Mouse (Mus musculus): ENCODE measurements at regions not wholly inside any gene's neighbourhood (a gene's known extent, or its start where the extent isn't known, plus 50 kb on each side); places are given as distances from the start of the nearest gene placed in this dataset.

DNA sequence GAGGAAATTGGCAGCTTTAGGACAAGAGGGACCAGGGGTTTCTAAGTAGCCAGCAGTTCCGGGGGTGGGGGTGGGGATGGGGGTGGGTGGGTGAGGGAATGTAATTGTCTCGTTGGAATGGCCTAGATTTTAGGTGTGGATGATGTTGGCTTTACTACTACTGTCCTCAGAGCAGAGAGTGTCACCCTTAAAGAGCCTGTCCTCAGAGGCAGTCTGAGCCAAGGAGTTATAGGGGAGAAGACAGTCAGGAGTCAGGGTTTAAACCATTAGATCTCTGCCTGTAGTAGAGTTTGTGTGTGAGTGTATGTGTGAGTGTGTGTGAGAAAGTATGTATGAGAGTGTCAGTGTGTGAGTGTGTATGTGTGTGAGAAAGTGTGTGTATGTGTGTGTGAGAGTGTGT is 179.6 kb upstream of the 4931429L15Rik start:
- Histone ChIP-seq H3K27ac (no peak overlapping the region), H3K9me3 (no peaks in the 10 kb centered on the region), H3K4me3 (no peak overlapping the region), H3K27me3 (no peaks in the 10 kb centered on the region), H3K36me3 (no peaks in the 10 kb centered on the region), H3K9ac (no peak overlapping the region), H3K4me2 (no peak overlapping the region), H3K4me1 (no peaks in the 10 kb centered on the region)
- 30% methylated on average over 2 of the region's 2 CpGs for WGBS
- no peak for ATAC-seq (ENCODE audit: borderline replicate concordance, extremely low read depth, low FRiP score, low TSS enrichment)

DNA sequence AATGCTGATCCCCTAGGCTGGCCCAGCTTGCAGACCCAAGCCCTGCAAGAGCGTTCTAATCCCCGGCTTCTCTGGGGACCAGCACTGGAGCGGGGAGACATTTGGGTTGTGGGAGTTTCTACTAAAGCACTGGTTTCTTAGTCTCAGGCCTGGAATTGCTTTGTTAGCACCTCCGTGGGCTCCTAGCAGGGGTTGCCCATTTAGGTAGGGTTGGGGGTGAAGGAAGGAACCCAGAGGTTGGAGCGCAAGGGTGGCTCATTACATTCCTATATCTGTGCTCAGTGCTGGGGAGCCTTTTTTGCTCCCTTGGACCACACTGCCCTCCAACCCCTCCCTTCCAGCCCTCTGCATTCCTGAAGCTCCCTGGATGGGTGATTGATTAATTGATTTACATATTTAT is 179.1 kb upstream of the 4931429L15Rik start:
- H3K27me3 ChIP-seq, result no peaks in the 10 kb centered on the region
- ATAC-seq (ENCODE audit: borderline replicate concordance, extremely low read depth, low FRiP score, low TSS enrichment), result no peak
- 57% methylated on average over 5 of the region's 5 CpGs for WGBS
- H3K27ac ChIP-seq, result no peak overlapping the region
- H3K36me3 ChIP-seq, result no peaks in the 10 kb centered on the region
- H3K4me2 ChIP-seq, result no peak overlapping the region
- no peak overlapping the region for H3K9ac ChIP-seq
- no peaks in the 10 kb centered on the region for H3K4me1 ChIP-seq
- no peak overlapping the region for H3K4me3 ChIP-seq
- no peaks in the 10 kb centered on the region for H3K9me3 ChIP-seq

DNA sequence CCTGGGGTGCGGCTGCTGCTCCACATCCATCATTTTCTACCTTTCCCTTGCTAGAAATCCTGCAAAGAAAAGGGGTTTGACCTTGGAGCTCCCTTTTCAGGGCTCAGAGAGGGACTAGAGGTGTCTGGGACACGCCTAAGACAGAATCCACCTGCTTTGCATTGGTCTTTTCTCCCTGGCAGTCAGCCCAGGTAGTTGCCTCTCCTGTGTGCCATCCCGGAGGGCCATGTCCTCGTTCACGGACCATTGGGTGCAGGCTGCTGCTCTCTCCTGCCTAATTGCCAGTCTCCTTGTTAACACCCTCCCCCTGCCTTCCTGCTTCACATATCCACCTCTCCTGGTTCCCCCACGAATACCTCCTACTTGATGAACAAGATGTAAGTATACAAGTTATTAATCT is 175.5 kb upstream of the 4931429L15Rik start:
- no peak overlapping the region for H3K4me3 ChIP-seq
- no peak overlapping the region for H3K9ac ChIP-seq
- H3K9me3 ChIP-seq, result no peaks in the 10 kb centered on the region
- no peaks in the 10 kb centered on the region for H3K36me3 ChIP-seq
- H3K27ac ChIP-seq, result no peak overlapping the region
- ATAC-seq (ENCODE audit: borderline replicate concordance, extremely low read depth, low FRiP score, low TSS enrichment), result no peak
- H3K4me1 ChIP-seq, result no peaks in the 10 kb centered on the region
- H3K4me2 ChIP-seq, result no peak overlapping the region
- 50% methylated on average over 6 of the region's 6 CpGs for WGBS
- no peaks in the 10 kb centered on the region for H3K27me3 ChIP-seq

DNA sequence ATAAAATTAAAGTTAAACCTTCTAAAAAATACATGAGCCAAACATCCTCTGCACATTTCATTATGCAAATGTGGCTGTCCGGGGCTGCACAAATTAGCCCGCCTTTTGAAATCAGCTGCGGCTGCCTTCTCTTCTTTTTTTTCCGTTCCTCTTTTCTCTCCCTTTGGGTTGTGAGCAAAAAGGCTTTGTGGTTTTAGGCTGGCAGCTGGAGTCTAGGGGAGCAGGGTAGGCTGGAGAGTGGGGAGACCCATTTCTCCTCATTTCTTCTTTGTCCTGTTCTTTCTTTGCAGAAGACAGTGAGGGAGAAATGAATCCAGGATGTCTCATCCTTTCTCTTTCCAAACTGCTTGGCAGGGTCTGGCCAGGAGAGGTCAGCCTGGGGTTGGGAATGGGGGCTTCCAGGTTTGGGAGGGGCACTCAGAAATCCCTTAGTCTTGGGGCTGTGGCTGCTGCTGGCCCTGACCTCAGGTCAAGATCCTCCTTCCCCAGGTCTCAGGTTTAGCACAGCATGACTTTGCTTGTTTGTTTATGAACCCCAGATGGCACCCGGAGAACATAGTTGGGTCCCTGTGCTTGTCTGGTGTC is 163.2 kb upstream of the 4931429L15Rik start:
- Histone ChIP-seq H3K4me3 (no peak overlapping the region), H3K4me2 (no peak overlapping the region), H3K9me3 (no peaks in the 10 kb centered on the region), H3K27ac (no peak overlapping the region), H3K36me3 (no peaks in the 10 kb centered on the region), H3K27me3 (no peaks in the 10 kb centered on the region), H3K9ac (no peak overlapping the region), H3K4me1 (peaks cover 9% of the 10 kb centered on the region)
- WGBS, result 65% methylated on average over 5 of the region's 5 CpGs
- ATAC-seq (ENCODE audit: borderline replicate concordance, extremely low read depth, low FRiP score, low TSS enrichment), result no peak

DNA sequence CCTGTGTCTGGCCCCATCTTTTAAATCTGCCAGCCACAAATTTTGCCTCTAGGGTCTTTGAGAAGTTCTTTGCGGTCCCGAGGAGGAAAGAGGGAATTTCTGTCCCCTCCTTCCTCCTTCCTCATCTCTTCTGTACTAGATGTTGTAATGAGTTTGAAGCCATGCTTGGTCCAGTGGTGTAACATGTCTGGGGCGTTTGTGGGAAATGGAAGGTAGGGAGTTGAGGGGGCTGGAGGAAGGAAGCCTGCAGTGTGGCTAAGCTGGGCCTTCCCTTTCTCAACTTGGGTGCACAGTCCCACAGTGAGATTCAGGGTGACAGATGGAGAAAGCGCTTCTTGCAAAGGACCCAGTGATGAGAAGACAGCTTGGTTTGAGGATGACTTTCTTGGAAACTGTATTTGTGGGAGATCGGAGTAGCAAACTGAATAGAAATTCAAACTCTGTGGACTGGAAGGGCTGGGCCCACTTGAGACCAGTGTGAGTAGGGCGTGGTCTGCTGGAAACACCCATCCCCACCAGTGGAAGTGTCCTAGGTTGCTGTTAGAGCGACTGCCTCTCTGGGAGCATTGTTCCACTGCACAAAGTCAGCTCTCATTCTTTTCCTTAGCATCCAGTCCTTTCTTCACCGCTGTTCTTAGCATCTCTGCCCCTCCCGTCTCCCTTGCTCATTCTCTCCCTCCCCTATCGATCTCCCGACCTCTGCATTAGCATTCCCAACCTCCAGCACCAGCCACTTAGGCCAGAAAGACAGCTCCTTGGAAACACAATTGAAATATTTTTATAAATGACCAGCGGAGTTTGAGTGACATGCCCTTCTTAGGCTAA is 162.5 kb upstream of the 4931429L15Rik start:
- no peaks in the 10 kb centered on the region for H3K9me3 ChIP-seq
- no peak overlapping the region for H3K9ac ChIP-seq
- H3K4me2 ChIP-seq, result no peak overlapping the region
- no peaks in the 10 kb centered on the region for H3K27me3 ChIP-seq
- 61% methylated on average over 12 of the region's 12 CpGs for WGBS
- H3K36me3 ChIP-seq, result no peaks in the 10 kb centered on the region
- H3K27ac ChIP-seq, result no peak overlapping the region
- H3K4me1 ChIP-seq, result peaks cover 9% of the 10 kb centered on the region
- no peak overlapping the region for H3K4me3 ChIP-seq
- ATAC-seq (ENCODE audit: borderline replicate concordance, extremely low read depth, low FRiP score, low TSS enrichment), result no peak

DNA sequence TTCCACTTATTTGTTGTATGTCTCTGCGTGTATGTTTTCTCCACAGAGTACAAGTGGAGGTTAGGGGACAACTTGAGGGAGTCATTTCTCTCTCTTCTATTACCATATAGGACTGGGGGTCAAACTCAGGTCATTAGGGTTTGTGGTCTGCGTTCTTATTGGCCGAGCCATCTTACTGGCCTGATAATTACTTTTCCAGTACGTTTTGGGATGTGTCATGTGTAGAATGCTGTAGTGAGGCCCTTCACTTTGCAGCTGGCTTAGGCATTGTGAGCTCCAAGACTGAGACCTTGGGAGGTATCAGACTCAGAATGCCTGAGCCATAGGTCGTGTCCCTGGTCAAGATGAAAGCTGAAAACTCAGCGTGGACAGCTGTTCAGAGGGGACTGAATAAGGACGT is 161.7 kb upstream of the 4931429L15Rik start:
- Histone ChIP-seq H3K4me2 (no peak overlapping the region), H3K27ac (no peak overlapping the region), H3K4me1 (peaks cover 9% of the 10 kb centered on the region), H3K36me3 (no peaks in the 10 kb centered on the region), H3K27me3 (no peaks in the 10 kb centered on the region), H3K9me3 (no peaks in the 10 kb centered on the region), H3K9ac (no peak overlapping the region), H3K4me3 (no peak overlapping the region)
- 60% methylated on average over 7 of the region's 7 CpGs for WGBS
- ATAC-seq (ENCODE audit: borderline replicate concordance, extremely low read depth, low FRiP score, low TSS enrichment), result no peak

DNA sequence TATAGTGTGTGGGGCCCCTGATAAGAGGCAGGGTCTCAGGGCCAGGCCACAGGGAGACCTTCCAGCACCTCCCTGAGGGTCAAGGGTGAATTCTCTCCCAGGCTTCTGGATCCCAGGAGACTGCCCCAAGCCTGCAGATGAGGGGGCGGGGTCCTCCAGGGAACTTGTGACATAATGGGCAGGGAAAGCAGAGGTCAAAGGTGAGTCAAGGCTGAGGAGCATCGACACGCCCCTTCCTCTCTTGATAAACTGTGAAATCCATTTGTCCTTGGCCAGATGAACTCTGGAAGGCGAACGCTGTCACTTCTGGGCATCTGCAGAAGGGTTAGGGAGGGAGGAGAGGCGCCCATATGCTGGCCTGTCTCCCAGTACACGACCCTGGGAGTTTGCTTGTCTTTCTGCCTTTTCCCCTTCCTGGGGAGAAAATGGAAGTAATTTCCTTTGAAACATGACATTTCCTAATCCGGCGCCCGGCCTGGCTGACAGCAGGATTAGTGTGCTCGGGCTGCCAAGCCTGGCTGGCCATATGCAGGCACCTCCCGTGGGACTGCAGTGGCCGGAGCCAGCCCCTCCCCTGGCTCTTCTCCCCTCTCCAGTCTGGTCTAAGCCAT is 160.4 kb upstream of the 4931429L15Rik start:
- peak; percentile 78; the same call in 1 of the 2 replicates for ATAC-seq (ENCODE audit: borderline replicate concordance, extremely low read depth, low FRiP score, low TSS enrichment)
- 14% methylated on average over 13 of the region's 13 CpGs for WGBS
- Histone ChIP-seq H3K4me1 (peaks cover 9% of the 10 kb centered on the region), H3K27ac (no peak overlapping the region), H3K36me3 (no peaks in the 10 kb centered on the region), H3K4me3 (no peak overlapping the region), H3K4me2 (peak overlapping the region; percentile 24), H3K9me3 (no peaks in the 10 kb centered on the region), H3K27me3 (no peaks in the 10 kb centered on the region), H3K9ac (no peak overlapping the region)

DNA sequence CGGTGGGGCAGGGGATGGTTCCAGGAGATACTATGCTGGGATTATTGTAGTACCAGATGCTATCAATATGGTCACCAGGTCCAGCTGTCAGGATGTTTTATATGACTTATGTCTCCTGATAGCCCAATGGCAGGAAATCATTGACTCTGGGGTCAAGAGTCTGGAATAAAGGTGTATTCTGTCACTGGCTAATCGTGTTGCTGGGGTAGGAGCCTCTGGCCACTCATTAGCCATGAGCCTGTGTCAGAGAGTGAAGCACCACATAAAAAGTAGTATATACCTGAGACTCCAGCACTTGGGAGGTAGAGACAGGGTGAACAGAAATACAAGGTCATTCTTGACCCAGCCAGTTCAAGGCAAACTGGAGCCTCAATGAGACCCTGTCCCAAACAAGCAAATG is 158.8 kb upstream of the 4931429L15Rik start:
- Histone ChIP-seq H3K9me3 (no peaks in the 10 kb centered on the region), H3K9ac (no peak overlapping the region), H3K4me2 (no peak overlapping the region), H3K36me3 (no peaks in the 10 kb centered on the region), H3K27ac (no peak overlapping the region), H3K4me3 (no peak overlapping the region), H3K27me3 (no peaks in the 10 kb centered on the region), H3K4me1 (peaks cover 9% of the 10 kb centered on the region)
- WGBS, result 55% methylated on average over 2 of the region's 2 CpGs
- no peak for ATAC-seq (ENCODE audit: borderline replicate concordance, extremely low read depth, low FRiP score, low TSS enrichment)

DNA sequence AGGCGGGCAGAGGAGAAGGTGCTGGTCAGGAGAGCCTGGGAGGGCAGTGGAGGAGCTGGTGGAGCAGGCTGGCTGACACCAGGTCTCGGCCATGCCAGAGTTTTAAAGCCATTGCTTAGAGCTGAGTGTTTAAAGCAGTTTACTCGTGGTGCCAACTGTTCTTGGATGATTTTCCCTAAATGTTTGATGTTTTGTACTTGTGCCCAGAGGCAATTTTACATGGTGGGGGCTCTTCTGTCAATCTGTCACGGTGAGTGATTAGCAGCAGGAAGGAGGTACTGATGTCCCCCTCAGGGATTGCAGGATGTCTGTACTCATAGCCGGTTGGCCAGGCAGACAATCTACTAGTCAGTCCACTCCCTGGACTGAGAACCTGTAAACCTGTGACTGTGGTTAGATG is 156.7 kb upstream of the 4931429L15Rik start:
- no peak overlapping the region for H3K9ac ChIP-seq
- H3K9me3 ChIP-seq, result no peaks in the 10 kb centered on the region
- H3K4me1 ChIP-seq, result peaks cover 9% of the 10 kb centered on the region
- no peak overlapping the region for H3K4me3 ChIP-seq
- H3K27ac ChIP-seq, result no peak overlapping the region
- no peak overlapping the region for H3K4me2 ChIP-seq
- H3K36me3 ChIP-seq, result no peaks in the 10 kb centered on the region
- WGBS, result 57% methylated on average over 5 of the region's 5 CpGs
- ATAC-seq (ENCODE audit: borderline replicate concordance, extremely low read depth, low FRiP score, low TSS enrichment), result no peak
- no peaks in the 10 kb centered on the region for H3K27me3 ChIP-seq

DNA sequence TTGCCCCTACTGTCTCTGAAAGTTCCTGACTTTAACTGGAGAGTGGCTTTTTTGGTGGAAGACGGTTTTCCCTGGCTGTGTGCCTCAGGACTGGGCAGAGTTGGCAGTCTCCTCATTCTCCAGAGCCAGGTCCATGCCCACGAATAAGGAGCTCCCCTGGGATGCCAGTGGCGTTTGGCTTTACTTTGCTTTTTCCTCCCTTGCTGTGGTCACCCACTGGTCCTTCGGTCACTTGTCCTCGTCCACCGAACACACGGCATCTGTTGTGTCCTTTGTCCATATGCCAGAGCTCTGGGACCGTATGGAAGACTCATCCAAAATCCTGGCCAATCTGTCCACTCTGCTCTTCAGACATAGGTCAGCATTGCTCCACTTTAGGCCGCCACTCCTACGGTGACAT is 153.9 kb upstream of the 4931429L15Rik start:
- no peak overlapping the region for H3K27ac ChIP-seq
- no peaks in the 10 kb centered on the region for H3K4me1 ChIP-seq
- WGBS, result 85% methylated on average over 10 of the region's 10 CpGs
- no peak overlapping the region for H3K4me2 ChIP-seq
- no peak overlapping the region for H3K9ac ChIP-seq
- no peaks in the 10 kb centered on the region for H3K36me3 ChIP-seq
- H3K27me3 ChIP-seq, result no peaks in the 10 kb centered on the region
- ATAC-seq (ENCODE audit: borderline replicate concordance, extremely low read depth, low FRiP score, low TSS enrichment), result no peak
- H3K4me3 ChIP-seq, result no peak overlapping the region
- H3K9me3 ChIP-seq, result no peaks in the 10 kb centered on the region

DNA sequence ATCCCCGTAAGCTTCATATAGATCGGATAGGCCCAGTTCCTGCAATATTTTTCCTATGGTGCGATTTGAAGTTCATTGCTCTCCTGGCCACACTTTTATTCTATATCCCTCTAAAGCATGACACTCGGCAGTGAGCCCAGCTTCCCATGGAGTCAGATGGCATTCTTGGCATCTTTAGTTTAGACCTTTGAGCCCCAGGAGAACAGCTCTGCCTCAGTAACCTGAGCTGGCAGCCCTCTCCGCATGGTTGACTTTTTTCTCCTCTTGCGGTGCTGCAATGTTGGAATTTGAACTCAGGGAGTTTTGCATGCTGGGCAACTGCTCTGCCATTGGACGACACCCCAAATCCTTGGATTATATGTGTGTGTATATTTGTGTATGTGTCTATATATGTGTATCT is 149.7 kb upstream of the 4931429L15Rik start:
- H3K4me1 ChIP-seq, result no peaks in the 10 kb centered on the region
- H3K27ac ChIP-seq, result no peak overlapping the region
- no peaks in the 10 kb centered on the region for H3K9me3 ChIP-seq
- ATAC-seq (ENCODE audit: borderline replicate concordance, extremely low read depth, low FRiP score, low TSS enrichment), result no peak
- no peak overlapping the region for H3K9ac ChIP-seq
- no peak overlapping the region for H3K4me3 ChIP-seq
- 75% methylated on average over 7 of the region's 7 CpGs for WGBS
- no peaks in the 10 kb centered on the region for H3K36me3 ChIP-seq
- no peaks in the 10 kb centered on the region for H3K27me3 ChIP-seq
- H3K4me2 ChIP-seq, result no peak overlapping the region

DNA sequence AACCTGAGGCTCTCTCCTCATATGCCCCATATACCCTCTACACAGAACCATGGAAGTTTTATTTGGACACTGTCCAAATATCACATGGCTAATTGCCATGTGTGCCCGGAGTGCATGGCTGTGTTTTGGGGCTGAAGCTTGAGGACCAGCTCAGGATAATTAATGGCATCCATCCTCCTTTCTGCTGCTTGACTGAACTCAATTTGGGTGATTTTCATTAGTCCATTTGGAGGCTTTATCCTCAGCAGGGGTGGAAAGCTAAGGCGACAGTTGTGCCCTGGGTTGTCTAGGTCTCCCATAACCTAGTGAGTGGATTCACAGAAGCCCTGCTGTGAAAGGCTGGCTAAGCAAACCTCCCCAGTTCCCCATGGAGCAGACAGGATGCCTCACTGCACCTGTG is 148.5 kb upstream of the 4931429L15Rik start:
- WGBS, result 44% methylated on average over 2 of the region's 2 CpGs
- Histone ChIP-seq H3K4me2 (no peak overlapping the region), H3K36me3 (no peaks in the 10 kb centered on the region), H3K4me1 (no peaks in the 10 kb centered on the region), H3K4me3 (no peak overlapping the region), H3K9ac (no peak overlapping the region), H3K27ac (no peak overlapping the region), H3K27me3 (no peaks in the 10 kb centered on the region), H3K9me3 (no peaks in the 10 kb centered on the region)
- ATAC-seq (ENCODE audit: borderline replicate concordance, extremely low read depth, low FRiP score, low TSS enrichment), result no peak

Data from lung, embryonic 15.5 days (tissue).